Mouse (Mus musculus) myocyte (in vitro differentiated cells): ENCODE data around the gene Nme6.

ENCODE experiments used
- CEBPB ChIP-seq: IDR thresholded peaks from 2 replicates; pipeline ENCODE4 v1.6.1; 2011; ENCODE audit warnings: mild to moderate bottlenecking, moderate library complexity; ENCODE audit not compliant: poor library complexity, insufficient read depth, severe bottlenecking
- E2F4 ChIP-seq: IDR thresholded peaks from one replicate; pipeline ENCODE4 v1.6.1; 2011; ENCODE audit warnings: mild to moderate bottlenecking, control low read depth, moderate library complexity; ENCODE audit not compliant: insufficient read depth
- MAX ChIP-seq: IDR thresholded peaks from one replicate; pipeline ENCODE4 v1.6.1; 2011; ENCODE audit warnings: low read depth, mild to moderate bottlenecking, control low read depth
- MYOD1 ChIP-seq, 3 experiments: IDR thresholded peaks; one replicate each; pipeline ENCODE4 v1.6.1; 2011; ENCODE audit warnings: control low read depth in 2 of 3, low read depth in 2 of 3, mild to moderate bottlenecking in 2 of 3, moderate library complexity in 1 of 3; ENCODE audit not compliant: insufficient read length in 2 of 3, control insufficient read depth in 1 of 3
- MYOG ChIP-seq, 3 experiments: IDR thresholded peaks; one replicate each; pipeline ENCODE4 v1.6.1; 2011; ENCODE audit warnings: control low read depth in 2 of 3, low read depth in 2 of 3, mild to moderate bottlenecking in 2 of 3; ENCODE audit not compliant: insufficient read length in 2 of 3, control insufficient read depth in 1 of 3, insufficient read depth in 1 of 3
- POLR2A ChIP-seq: IDR thresholded peaks from one replicate; pipeline ENCODE4 v1.6.1; 2011; ENCODE audit warnings: low read depth, mild to moderate bottlenecking, control low read depth, moderate library complexity; ENCODE audit not compliant: insufficient read length
- REST ChIP-seq: IDR thresholded peaks from one replicate; pipeline ENCODE4 v1.6.1; 2011; ENCODE audit warnings: mild to moderate bottlenecking, control low read depth, moderate library complexity; ENCODE audit not compliant: insufficient read depth, insufficient read length
- SRF ChIP-seq: IDR thresholded peaks from one replicate; pipeline ENCODE4 v1.6.1; 2011; ENCODE audit warnings: low read depth; ENCODE audit not compliant: control insufficient read depth, insufficient read length
- TCF3 ChIP-seq: IDR thresholded peaks from one replicate; pipeline ENCODE4 v1.6.1; 2011; ENCODE audit warnings: low read depth, control low read depth; ENCODE audit not compliant: insufficient read length
- USF1 ChIP-seq: IDR thresholded peaks from one replicate; pipeline ENCODE4 v1.6.1; 2011; ENCODE audit warnings: low read depth, mild to moderate bottlenecking, control low read depth, moderate library complexity

DNA sequence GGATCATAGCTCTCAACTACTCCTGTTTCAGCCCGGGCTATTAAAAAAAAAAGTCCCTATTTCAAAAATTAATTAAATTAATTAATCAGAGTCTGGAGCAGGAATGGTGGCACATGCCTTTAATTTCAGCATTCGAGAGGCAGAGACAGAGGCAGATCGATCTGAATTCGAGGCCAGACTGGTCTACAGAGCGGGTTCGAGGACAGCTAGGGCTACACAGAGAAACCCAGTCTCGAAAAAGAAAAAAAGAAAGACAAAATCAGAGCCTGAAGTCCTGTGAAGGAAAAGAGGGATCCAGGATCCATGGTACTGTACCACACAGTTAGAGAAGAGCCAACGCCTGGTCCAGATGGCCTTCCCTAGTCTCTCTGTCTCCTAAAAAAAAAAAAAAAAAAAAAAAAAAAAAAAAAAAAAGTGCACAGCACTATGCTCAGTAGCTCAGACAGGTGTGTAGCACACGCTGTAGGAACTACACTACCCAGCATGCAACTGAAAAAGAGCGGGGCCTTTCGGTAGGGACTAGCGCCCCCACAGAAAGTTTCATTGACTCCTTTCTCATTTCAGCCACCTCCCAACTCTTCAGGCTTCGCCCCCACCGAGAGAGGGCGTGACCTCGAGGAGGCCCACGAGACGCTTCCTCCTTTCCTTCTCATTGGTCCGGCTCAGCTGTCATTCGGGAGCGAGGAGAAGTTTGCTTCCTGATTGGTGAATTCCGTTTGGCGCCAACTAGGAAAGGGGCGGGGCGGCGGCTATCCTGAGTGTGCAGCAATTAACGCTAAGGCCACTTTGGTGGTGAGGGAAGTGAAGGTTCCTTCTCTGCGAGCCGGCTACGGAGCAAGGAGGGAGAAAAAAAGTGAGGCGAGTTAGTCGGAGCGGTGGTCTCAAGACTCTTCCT is 42.5 kb downstream of the Nme6 start, which contains the start of gene Cdc25a:
- TF ChIP-seq POLR2A (peak; percentile 31), E2F4 (peak; percentile 88), USF1 (peak; percentile 72), SRF (no peak), TCF3 (no peak), MAX (no peak), MYOG (IDR thresholded peaks at IDR 0.05; ENCODE audit: control insufficient read depth in 1 of 3, insufficient read depth in 1 of 3, insufficient read length in 2 of 3, low read depth in 2 of 3) (no peak), REST (no peak), MYOD1 (IDR thresholded peaks at IDR 0.05; ENCODE audit: control insufficient read depth in 1 of 3, insufficient read length in 2 of 3, low read depth in 2 of 3) (no peak), CEBPB (no peak)
